Mouse (Mus musculus) limb, embryonic 12.5 days (tissue): Measurements from ENCODE around the gene Dcst2. TPM values are rescaled to one million over a fixed set of nuclear protein-coding genes. Genes with fewer than 3 reads are reported as not detected.

Source experiments
- ATAC-seq: fragments of 200-750 bp; cut with Nextera tagmentation; 2 replicates; pipeline ENCODE4 v1.8.0; 2017; ENCODE audit warnings: low read depth, moderate TSS enrichment; ENCODE audit not compliant: insufficient number of reproducible peaks, insufficient read depth, low FRiP score, low TSS enrichment
- H3K27ac ChIP-seq: fragments of 300-500 bp; sonication (generic); 2 replicates; pipeline ENCODE4 v1.5.1; 2016; ENCODE audit warnings: mild to moderate bottlenecking, moderate library complexity
- H3K27me3 ChIP-seq: fragments of 300-500 bp; sonication (generic); 2 replicates; pipeline ENCODE4 v1.6.1; 2016; ENCODE audit warnings: mild to moderate bottlenecking, moderate library complexity
- H3K36me3 ChIP-seq: fragments of 300-500 bp; sonication (generic); 2 replicates; pipeline ENCODE4 v1.6.1; 2016; ENCODE audit warnings: mild to moderate bottlenecking, moderate library complexity
- H3K4me1 ChIP-seq: fragments of 300-500 bp; sonication (generic); replicated peaks from 2 replicates; pipeline ENCODE4 v1.6.1; 2016
- H3K4me2 ChIP-seq: fragments of 300-500 bp; sonication (generic); 2 replicates; pipeline ENCODE4 v1.6.1; 2016; ENCODE audit warnings: mild to moderate bottlenecking, moderate library complexity
- H3K4me3 ChIP-seq: fragments of 300-500 bp; sonication (generic); replicated peaks from 2 replicates; pipeline ENCODE4 v1.5.1; 2016; ENCODE audit warnings: mild to moderate bottlenecking
- H3K9ac ChIP-seq: fragments of 300-500 bp; sonication (generic); replicated peaks from 2 replicates; pipeline ENCODE4 v1.6.1; 2016; ENCODE audit warnings: mild to moderate bottlenecking, moderate library complexity
- H3K9me3 ChIP-seq: fragments of 300-500 bp; sonication (generic); 2 replicates; pipeline ENCODE4 v1.6.1; 2016; ENCODE audit warnings: mild to moderate bottlenecking, moderate library complexity
- WGBS: fragments of 180-500 bp; shearing (Covaris S2); methylation state at CpG from one replicate; pipeline ENCODE4 v1.1.7; 2016; 5-methylcytosine and 5-hydroxymethylcytosine counted together
- polyA plus RNA-seq: library from polyadenylated mRNA; unstranded; fragments of >200 nt; fragmentation: Nextera tagmentation; extraction: Ambion mirVana; gene quantifications from 2 replicates; pipeline ENCODE4 v1.2.1, GENCODE M21; 2016

Dcst2 gene
- 0.18 and 0.20 TPM in 2 replicates for polyA plus RNA-seq

GRCm38 (mm10) chr3:89361675-89362074 lies at the start of gene Dcst2:
Gene Dcst2 (plus strand): TSS chr3:89361975.
- no peak for ATAC-seq
- no peak within 1 kb of the TSS for H3K27ac ChIP-seq
- H3K4me3 ChIP-seq: no peak within 1 kb of the TSS
- no peaks in the 10 kb centered on the region for H3K9me3 ChIP-seq
- WGBS: 84% methylated on average over 7 of the region's 7 CpGs
- no peak within 1 kb of the TSS for H3K4me2 ChIP-seq
- H3K36me3 ChIP-seq: no peaks in the 10 kb centered on the region
- H3K4me1 ChIP-seq: peaks cover 4% of the 10 kb centered on the region; the same call in 1 of the 2 replicates
- H3K27me3 ChIP-seq: peaks cover 16% of the 10 kb centered on the region; the same call in 1 of the 2 replicates
- no peak within 1 kb of the TSS for H3K9ac ChIP-seq

- Histone ChIP-seq H3K4me3 (no peak overlapping the region), H3K36me3 (peaks cover 10% of the 10 kb centered on the region; the same call in 1 of the 2 replicates), H3K4me2 (no peak overlapping the region), H3K4me1 (peaks cover 44% of the 10 kb centered on the region), H3K27me3 (peaks cover 31% of the 10 kb centered on the region), H3K27ac (no peak overlapping the region), H3K9ac (peak overlapping the region; percentile 53; the same call in 1 of the 2 replicates), H3K9me3 (peaks cover 5% of the 10 kb centered on the region; the same call in 1 of the 2 replicates)
- 85% methylated on average over 5 of the region's 5 CpGs for WGBS
- ATAC-seq: no peak
These were observed 47.4 kb upstream of the Dcst2 start for GRCm38 (mm10) chr3:89314340-89314739.

- H3K9me3 ChIP-seq: peaks cover 5% of the 10 kb centered on the region; the same call in 1 of the 2 replicates
- H3K36me3 ChIP-seq: peaks cover 10% of the 10 kb centered on the region; the same call in 1 of the 2 replicates
- H3K4me1 ChIP-seq: peaks cover 48% of the 10 kb centered on the region
- no peak overlapping the region for H3K4me3 ChIP-seq
- H3K27me3 ChIP-seq: peaks cover 35% of the 10 kb centered on the region
- peak overlapping the region; percentile 53; the same call in 1 of the 2 replicates for H3K9ac ChIP-seq
- no peak for ATAC-seq
- H3K4me2 ChIP-seq: peak overlapping the region; percentile 63
- no peak overlapping the region for H3K27ac ChIP-seq
- WGBS: 52% methylated on average over 2 of the region's 2 CpGs
These were observed 47.0 kb upstream of the Dcst2 start for GRCm38 (mm10) chr3:89314791-89315190.

GRCm38 (mm10) chr3:89315195-89315929 lies 46.4 kb upstream of the Dcst2 start:
- Histone ChIP-seq H3K4me3 (peak overlapping the region; percentile 33), H3K36me3 (peaks cover 10% of the 10 kb centered on the region; the same call in 1 of the 2 replicates), H3K9me3 (peaks cover 5% of the 10 kb centered on the region; the same call in 1 of the 2 replicates), H3K27me3 (peaks cover 40% of the 10 kb centered on the region), H3K4me2 (peak overlapping the region; percentile 63), H3K9ac (peak overlapping the region; percentile 53), H3K27ac (no peak overlapping the region), H3K4me1 (peaks cover 54% of the 10 kb centered on the region)
- WGBS: 8% methylated on average over 23 of the region's 26 CpGs
- no peak for ATAC-seq

GRCm38 (mm10) chr3:89315930-89316831 lies 45.6 kb upstream of the Dcst2 start:
- Histone ChIP-seq H3K36me3 (peaks cover 10% of the 10 kb centered on the region; the same call in 1 of the 2 replicates), H3K9ac (no peak overlapping the region), H3K9me3 (no peaks in the 10 kb centered on the region), H3K4me3 (peak overlapping the region; percentile 33), H3K27me3 (peaks cover 48% of the 10 kb centered on the region), H3K4me1 (peaks cover 62% of the 10 kb centered on the region), H3K4me2 (peak overlapping the region; percentile 63), H3K27ac (no peak overlapping the region)
- 0 out of 2 replicates have a peak, but pooled peaks have one; percentile 2 for ATAC-seq
- 16% methylated on average over 40 of the region's 40 CpGs for whole genome bisulfite sequencing

- Histone ChIP-seq H3K27ac (no peak overlapping the region), H3K4me2 (peak overlapping the region; percentile 63)
- peak; percentile 43; the same call in 1 of the 2 replicates for ATAC-seq
These were observed 44.9 kb upstream of the Dcst2 start for GRCm38 (mm10) chr3:89316833-89317232.

GRCm38 (mm10) chr3:89317246-89317645 lies 44.5 kb upstream of the Dcst2 start:
- 0 out of 2 replicates have a peak overlapping the region, but pooled peaks have one; percentile 12 for H3K27ac ChIP-seq

More at GRCm38 (mm10) chr3:89316833-89317232, 44.9 kb upstream of the Dcst2 start:
- Histone ChIP-seq H3K36me3 (peaks cover 10% of the 10 kb centered on the region; the same call in 1 of the 2 replicates), H3K27me3 (peaks cover 55% of the 10 kb centered on the region), H3K9ac (0 out of 2 replicates have a peak overlapping the region, but pooled peaks have one; percentile 23), H3K9me3 (no peaks in the 10 kb centered on the region), H3K4me3 (no peak overlapping the region), H3K4me1 (peaks cover 68% of the 10 kb centered on the region)
- WGBS: 0% methylated on average over 4 of the region's 4 CpGs

GRCm38 (mm10) chr3:89318316-89318715 lies 43.5 kb upstream of the Dcst2 start:
- Histone ChIP-seq H3K27ac (no peak overlapping the region), H3K4me1 (peaks cover 75% of the 10 kb centered on the region), H3K4me3 (no peak overlapping the region), H3K27me3 (peaks cover 56% of the 10 kb centered on the region), H3K9ac (no peak overlapping the region), H3K36me3 (peaks cover 9% of the 10 kb centered on the region; the same call in 1 of the 2 replicates), H3K9me3 (no peaks in the 10 kb centered on the region), H3K4me2 (no peak overlapping the region)
- 73% methylated on average over 8 of the region's 8 CpGs for WGBS
- no peak for ATAC-seq

More at GRCm38 (mm10) chr3:89317246-89317645, 44.5 kb upstream of the Dcst2 start:
- peak overlapping the region; percentile 63 for H3K4me2 ChIP-seq
- peaks cover 56% of the 10 kb centered on the region for H3K27me3 ChIP-seq
- no peaks in the 10 kb centered on the region for H3K9me3 ChIP-seq
- 57% methylated on average over 6 of the region's 6 CpGs for WGBS
- H3K36me3 ChIP-seq: peaks cover 10% of the 10 kb centered on the region; the same call in 1 of the 2 replicates
- H3K4me1 ChIP-seq: peaks cover 73% of the 10 kb centered on the region
- H3K9ac ChIP-seq: peak overlapping the region; percentile 23; the same call in 1 of the 2 replicates
- no peak for ATAC-seq
- H3K4me3 ChIP-seq: no peak overlapping the region

GRCm38 (mm10) chr3:89318971-89319590 lies 42.7 kb upstream of the Dcst2 start:
- 11% methylated on average over 21 of the region's 21 CpGs for WGBS
- H3K27ac ChIP-seq: no peak overlapping the region

GRCm38 (mm10) chr3:89319591-89320350 lies 42.0 kb upstream of the Dcst2 start:
- H3K4me3 ChIP-seq: peak overlapping the region; percentile 71
- no peak overlapping the region for H3K27ac ChIP-seq
- H3K36me3 ChIP-seq: 0 out of 2 replicates have a peak, but pooled peaks cover 4% of the 10 kb centered on the region
- 3% methylated on average over 58 of the region's 58 CpGs for WGBS
- H3K9me3 ChIP-seq: no peaks in the 10 kb centered on the region
- peaks cover 56% of the 10 kb centered on the region for H3K27me3 ChIP-seq
- H3K4me1 ChIP-seq: peaks cover 73% of the 10 kb centered on the region
- ATAC-seq: no peak
- H3K4me2 ChIP-seq: peak overlapping the region; percentile 99
- H3K9ac ChIP-seq: peak overlapping the region; percentile 54

More at GRCm38 (mm10) chr3:89318971-89319590, 42.7 kb upstream of the Dcst2 start:
- H3K27me3 ChIP-seq: peaks cover 56% of the 10 kb centered on the region
- H3K4me2 ChIP-seq: peak overlapping the region; percentile 99
- H3K9me3 ChIP-seq: no peaks in the 10 kb centered on the region
- peaks cover 6% of the 10 kb centered on the region; the same call in 1 of the 2 replicates for H3K36me3 ChIP-seq
- ATAC-seq: no peak
- H3K4me1 ChIP-seq: peaks cover 75% of the 10 kb centered on the region
- H3K9ac ChIP-seq: peak overlapping the region; percentile 54
- peak overlapping the region; percentile 71 for H3K4me3 ChIP-seq
